Mouse (Mus musculus): ENCODE measurements around the gene Flt4. TPM values are rescaled to one million over a fixed set of nuclear protein-coding genes. Genes with fewer than 3 reads are reported as not detected.
"Not testable (repeated sequence)": the region's sequence is repeated elsewhere in the genome, so short reads cannot be mapped to it uniquely, and the experiment has no call there.

The Flt4 gene
- 3.2 and 8.6 TPM in 2 replicates for polyA plus RNA-seq (2012; rRNA removed)

- not testable (repeated sequence) for H3K27ac ChIP-seq (ENCODE audit: insufficient read depth, low read depth, low read length); H3K4me1 ChIP-seq (ENCODE audit: control insufficient read depth, insufficient read depth, insufficient read length, low read length); H3K36me3 ChIP-seq (ENCODE audit: control insufficient read depth, insufficient read depth, low read length)
- peaks cover 14% of the 10 kb centered on the region for H3K27me3 ChIP-seq (ENCODE audit: control insufficient read depth, insufficient read depth, low read length)
- WGBS, result 3% methylated on average over 61 of the region's 61 CpGs
- H3K4me3 ChIP-seq (ENCODE audit: low read depth, low read length), result peak within 1 kb of the TSS; percentile 56
Observed at GRCm38 (mm10) chr11:49608938-49609867, at the start of gene Flt4. Gene Flt4 (plus strand): TSS chr11:49609263.

- not testable (repeated sequence) for H3K27ac ChIP-seq (ENCODE audit: insufficient read depth, low read depth, low read length); H3K36me3 ChIP-seq (ENCODE audit: control insufficient read depth, insufficient read depth, low read length); H3K4me1 ChIP-seq (ENCODE audit: control insufficient read depth, insufficient read depth, insufficient read length, low read length); H3K27me3 ChIP-seq (ENCODE audit: control insufficient read depth, insufficient read depth, low read length); H3K4me3 ChIP-seq (ENCODE audit: low read depth, low read length)
- 34% methylated on average over 2 of the region's 2 CpGs for WGBS
Observed at GRCm38 (mm10) chr11:49575054-49575453, 34.0 kb upstream of the Flt4 start.

DNA sequence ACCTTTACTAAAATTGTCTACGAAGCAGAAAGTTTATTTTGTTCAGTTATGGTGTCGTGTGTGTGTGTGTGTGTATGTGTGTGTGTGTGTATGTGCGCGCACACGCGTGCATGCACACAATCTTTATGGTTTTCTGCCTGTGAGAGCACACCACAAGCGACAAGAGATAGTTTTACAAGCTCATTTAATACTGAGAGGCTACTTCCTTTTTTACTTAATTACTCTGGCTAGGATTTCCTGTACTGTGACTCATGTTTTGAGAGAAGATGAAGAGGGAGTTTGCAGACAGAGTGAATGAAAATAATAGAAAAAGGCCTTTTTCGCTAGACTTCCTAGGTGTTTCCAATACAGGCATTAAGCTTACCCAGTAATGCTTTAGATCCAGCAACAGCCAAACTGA is 28.6 kb upstream of the Flt4 start:
- not testable (repeated sequence) for H3K4me1 ChIP-seq (ENCODE audit: control insufficient read depth, insufficient read depth, insufficient read length, low read length); H3K27ac ChIP-seq (ENCODE audit: insufficient read depth, low read depth, low read length); H3K36me3 ChIP-seq (ENCODE audit: control insufficient read depth, insufficient read depth, low read length); H3K27me3 ChIP-seq (ENCODE audit: control insufficient read depth, insufficient read depth, low read length); H3K4me3 ChIP-seq (ENCODE audit: low read depth, low read length)
- 68% methylated on average over 8 of the region's 8 CpGs for WGBS

DNA sequence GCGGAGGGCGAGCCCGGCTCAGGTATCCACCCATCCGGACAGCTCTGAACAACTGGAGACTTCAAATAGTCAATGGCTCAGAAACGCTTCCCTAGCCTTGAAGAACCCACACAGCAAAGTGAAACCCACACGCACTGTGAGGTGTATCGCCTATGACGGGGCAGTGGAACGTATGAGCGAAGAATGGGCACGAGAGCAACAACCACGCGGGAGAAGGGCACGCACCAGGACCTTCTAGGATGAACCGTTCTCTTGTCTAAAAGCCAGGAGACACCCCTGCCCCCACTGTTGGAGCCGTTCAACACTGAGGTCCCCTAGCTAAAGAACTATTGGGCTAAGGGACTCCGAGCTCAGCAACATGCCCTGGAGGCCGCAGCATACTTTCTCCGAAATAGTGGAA is 18.9 kb upstream of the Flt4 start:
- Histone ChIP-seq H3K27ac (ENCODE audit: insufficient read depth, low read depth, low read length) (no peak overlapping the region), H3K4me1 (ENCODE audit: control insufficient read depth, insufficient read depth, insufficient read length, low read length) (no peaks in the 10 kb centered on the region), H3K4me3 (ENCODE audit: low read depth, low read length) (no peak overlapping the region), H3K36me3 (ENCODE audit: control insufficient read depth, insufficient read depth, low read length) (no peaks in the 10 kb centered on the region), H3K27me3 (ENCODE audit: control insufficient read depth, insufficient read depth, low read length) (no peaks in the 10 kb centered on the region)
- WGBS, result 88% methylated on average over 19 of the region's 19 CpGs
- TF ChIP-seq CTCF (IDR thresholded peaks at IDR 0.05; ENCODE audit: extremely low read depth, insufficient read length, insufficient replicate concordance, low read depth, low read length), result no peak
- no peak for TF ChIP-seq POLR2A (IDR thresholded peaks at IDR 0.05; ENCODE audit: low read depth, low read length)

DNA sequence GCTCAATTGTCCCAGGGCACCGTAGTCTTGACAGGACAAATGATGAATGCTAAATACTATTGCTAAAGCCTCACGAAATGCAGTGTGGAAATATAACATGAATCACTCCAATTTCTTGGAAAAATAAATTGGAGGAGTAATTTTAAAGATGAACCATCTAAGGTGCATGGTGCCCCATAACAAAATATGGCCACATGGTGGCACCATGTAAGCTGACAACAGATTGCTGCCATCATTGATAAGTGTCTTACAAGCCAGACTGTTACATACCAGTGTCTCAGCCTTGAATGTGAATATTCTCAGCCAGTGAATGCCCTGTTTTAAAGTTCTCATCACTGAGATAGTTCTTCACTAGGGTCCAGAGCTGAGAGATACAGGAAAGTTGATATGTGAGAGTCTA is 11.9 kb upstream of the Flt4 start:
- WGBS, result 55% methylated on average over 2 of the region's 2 CpGs
- H3K36me3 ChIP-seq (ENCODE audit: control insufficient read depth, insufficient read depth, low read length); H3K4me3 ChIP-seq (ENCODE audit: low read depth, low read length); H3K27ac ChIP-seq (ENCODE audit: insufficient read depth, low read depth, low read length); H3K4me1 ChIP-seq (ENCODE audit: control insufficient read depth, insufficient read depth, insufficient read length, low read length); H3K27me3 ChIP-seq (ENCODE audit: control insufficient read depth, insufficient read depth, low read length): not testable (repeated sequence)

DNA sequence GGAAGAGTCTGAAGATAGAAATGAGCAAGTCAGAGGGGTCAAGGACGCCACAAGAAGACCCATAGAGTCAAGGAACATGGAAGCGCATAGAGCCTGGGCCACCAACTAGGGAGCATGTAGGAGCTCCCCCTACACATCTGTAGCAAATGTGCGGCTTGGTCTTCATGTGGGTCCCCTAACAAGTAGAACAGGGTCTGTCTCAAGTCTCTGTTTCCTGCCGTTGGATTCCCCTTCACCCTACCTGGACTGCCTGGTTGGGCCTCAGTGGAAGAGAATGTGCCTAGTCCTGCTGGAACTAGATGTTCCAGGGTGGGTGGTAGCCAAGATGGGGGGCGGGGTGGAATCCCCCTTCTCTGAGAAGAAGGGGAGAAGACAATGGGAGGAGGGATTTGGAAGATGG is 757 bp upstream of the Flt4 start:
- H3K27me3 ChIP-seq (ENCODE audit: control insufficient read depth, insufficient read depth, low read length), result peaks cover 14% of the 10 kb centered on the region
- H3K4me3 ChIP-seq (ENCODE audit: low read depth, low read length); H3K27ac ChIP-seq (ENCODE audit: insufficient read depth, low read depth, low read length); H3K36me3 ChIP-seq (ENCODE audit: control insufficient read depth, insufficient read depth, low read length); H3K4me1 ChIP-seq (ENCODE audit: control insufficient read depth, insufficient read depth, insufficient read length, low read length): not testable (repeated sequence)
- WGBS, result 85% methylated on average over 5 of the region's 5 CpGs

DNA sequence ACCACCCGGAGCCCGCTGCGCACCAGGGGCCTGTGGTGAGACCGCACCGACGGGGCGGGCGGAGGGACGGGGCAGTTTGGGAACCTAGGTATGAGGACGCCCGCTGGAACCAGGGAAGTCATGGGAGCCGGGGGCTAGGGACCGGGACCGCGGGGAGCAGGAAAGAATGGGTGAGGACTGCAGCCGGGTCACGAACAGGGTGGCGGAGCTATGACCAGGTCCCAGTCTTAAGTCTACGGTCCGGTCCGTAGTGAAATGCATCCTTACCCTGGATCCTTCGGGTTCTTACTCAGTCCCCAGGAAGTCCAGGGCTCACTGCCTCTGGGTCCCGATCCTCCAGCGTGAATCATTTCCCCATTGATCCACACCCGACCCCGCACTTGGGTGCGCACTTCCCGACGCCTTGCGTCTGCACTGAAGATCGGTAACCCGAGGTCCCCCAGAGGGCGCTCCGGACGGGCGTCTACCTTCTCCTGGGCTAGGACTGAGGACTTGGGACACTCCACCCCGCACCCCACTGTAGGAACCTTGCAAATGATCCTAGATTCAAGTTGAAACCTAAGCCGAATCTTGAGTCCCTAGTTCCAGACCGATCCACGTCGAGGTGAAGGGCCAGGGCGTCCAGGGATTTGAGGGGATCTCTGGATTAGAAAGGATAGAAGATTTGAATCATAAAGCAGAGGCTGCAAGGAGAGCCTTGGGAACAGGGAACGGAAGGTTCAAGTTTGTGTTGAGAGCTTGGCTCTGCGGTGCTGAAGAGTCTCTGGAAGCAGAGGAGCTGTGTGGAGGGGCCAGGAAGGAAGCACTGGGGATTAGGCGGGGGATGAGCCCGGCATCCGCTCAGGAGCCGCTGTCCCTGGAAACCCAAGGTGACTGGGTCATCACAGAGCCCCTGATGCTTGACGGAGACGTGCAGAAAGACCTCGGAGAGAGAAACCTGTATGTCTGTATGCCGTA is 1.1 kb downstream of the Flt4 start:
- H3K36me3 ChIP-seq (ENCODE audit: control insufficient read depth, insufficient read depth, low read length); H3K27ac ChIP-seq (ENCODE audit: insufficient read depth, low read depth, low read length); H3K4me1 ChIP-seq (ENCODE audit: control insufficient read depth, insufficient read depth, insufficient read length, low read length): not testable (repeated sequence)
- WGBS, result 3% methylated on average over 52 of the region's 52 CpGs
- Histone ChIP-seq H3K27me3 (ENCODE audit: control insufficient read depth, insufficient read depth, low read length) (peaks cover 14% of the 10 kb centered on the region), H3K4me3 (ENCODE audit: low read depth, low read length) (peak overlapping the region; percentile 56)

DNA sequence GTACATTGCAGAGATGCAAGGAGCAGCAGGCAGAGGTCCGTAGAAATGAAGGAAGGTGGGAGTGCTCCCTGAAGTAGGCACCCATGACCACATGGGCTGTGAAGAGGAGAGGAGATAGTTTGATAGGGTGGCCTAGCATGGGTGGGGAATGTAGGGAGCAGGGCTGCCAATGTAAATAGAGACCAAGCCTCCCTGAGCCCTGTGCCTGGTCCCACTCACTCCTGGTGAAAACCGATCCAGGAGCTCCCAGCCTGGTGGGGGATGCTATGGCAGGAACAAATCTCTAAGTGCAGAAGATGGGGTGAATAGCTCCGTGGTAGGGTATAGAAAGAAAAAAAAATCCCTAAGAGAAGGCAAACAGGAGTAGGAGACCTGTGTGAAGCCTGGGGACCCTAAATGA is 2.3 kb downstream of the Flt4 start:
- H3K4me3 ChIP-seq (ENCODE audit: low read depth, low read length); H3K36me3 ChIP-seq (ENCODE audit: control insufficient read depth, insufficient read depth, low read length); H3K4me1 ChIP-seq (ENCODE audit: control insufficient read depth, insufficient read depth, insufficient read length, low read length); H3K27ac ChIP-seq (ENCODE audit: insufficient read depth, low read depth, low read length): not testable (repeated sequence)
- 17% methylated on average over 3 of the region's 3 CpGs for WGBS
- H3K27me3 ChIP-seq (ENCODE audit: control insufficient read depth, insufficient read depth, low read length), result peaks cover 14% of the 10 kb centered on the region

Data from small intestine, adult 2 months (tissue).